Mouse (Mus musculus) liver, postnatal 0 days (tissue): ENCODE measurements around the gene Braf. TPM values are rescaled to one million over a fixed set of nuclear protein-coding genes. Genes with fewer than 3 reads are reported as not detected.
A peak's percentile ranks its signal among the peaks of the same experiment; 100 is the strongest.

Experiments
- ATAC-seq: fragments of 200-750 bp; cut with Nextera tagmentation; 2 replicates; pipeline ENCODE4 v1.8.0; 2017; ENCODE audit warnings: mild to moderate bottlenecking, moderate library complexity
- DNase-seq: peaks from one replicate; pipeline ENCODE4 v3.0.0-alpha.2; 2016
- H3K27ac ChIP-seq: fragments of 300-500 bp; sonication (generic); 2 replicates; pipeline ENCODE4 v1.5.1; 2014; ENCODE audit warnings: antibody characterized with exemption, moderate library complexity, mild to moderate bottlenecking, low read depth
- H3K27me3 ChIP-seq: fragments of 300-500 bp; sonication (generic); 2 replicates; pipeline ENCODE4 v1.6.1; 2014; ENCODE audit warnings: low read length, control low read depth, mixed read lengths; ENCODE audit not compliant: insufficient read depth
- H3K36me3 ChIP-seq: fragments of 300-500 bp; sonication (generic); replicated peaks from 2 replicates; pipeline ENCODE4 v1.6.1; 2014; ENCODE audit warnings: mild to moderate bottlenecking, control low read depth, low read length, moderate library complexity, mixed read lengths; ENCODE audit not compliant: insufficient read depth
- H3K4me1 ChIP-seq: fragments of 300-500 bp; sonication (generic); 2 replicates; pipeline ENCODE4 v1.6.1; 2014; ENCODE audit warnings: antibody characterized with exemption, mild to moderate bottlenecking, control low read depth; ENCODE audit not compliant: insufficient read depth
- H3K4me2 ChIP-seq: fragments of 300-500 bp; sonication (generic); 2 replicates; pipeline ENCODE4 v1.6.1; 2014; ENCODE audit warnings: low read depth, mild to moderate bottlenecking, low read length, moderate library complexity, mixed read lengths
- H3K4me3 ChIP-seq: fragments of 300-500 bp; sonication (generic); 2 replicates; pipeline ENCODE4 v1.5.1; 2014; ENCODE audit warnings: low read depth, low read length
- H3K9ac ChIP-seq: fragments of 300-500 bp; sonication (generic); replicated peaks from 2 replicates; pipeline ENCODE4 v1.6.1; 2014; ENCODE audit warnings: mild to moderate bottlenecking, moderate library complexity
- H3K9me3 ChIP-seq: fragments of 300-500 bp; sonication (generic); 2 replicates; pipeline ENCODE4 v1.6.1; 2016; ENCODE audit warnings: mild to moderate bottlenecking, control low read depth, low read length, mixed read lengths
- CTCF ChIP-seq: sonication (generic); IDR thresholded peaks from 2 replicates; pipeline ENCODE4 v1.5.1; 2016; ENCODE audit warnings: antibody characterized with exemption, low read depth
- EP300 ChIP-seq: IDR thresholded peaks from 2 replicates; pipeline ENCODE4 v1.6.1; 2016; ENCODE audit warnings: antibody characterized with exemption, low read depth, mild to moderate bottlenecking
- WGBS: fragments of 180-500 bp; shearing (Covaris S2); extraction: QIAGEN DNeasy Blood & Tissue Kit; methylation state at CpG from one replicate; pipeline ENCODE4 v1.1.7; 2014; ENCODE audit not compliant: insufficient replicate concordance; 5-methylcytosine and 5-hydroxymethylcytosine counted together
- polyA plus RNA-seq: library from polyadenylated mRNA; unstranded; fragments of >200 nt; fragmentation: Nextera tagmentation; extraction: Ambion mirVana; gene quantifications from 2 replicates; pipeline ENCODE4 v1.2.1, GENCODE M21; 2015

The Braf gene
- polyA plus RNA-seq, 1 experiment from 2014 or later: 2.7 TPM

DNA sequence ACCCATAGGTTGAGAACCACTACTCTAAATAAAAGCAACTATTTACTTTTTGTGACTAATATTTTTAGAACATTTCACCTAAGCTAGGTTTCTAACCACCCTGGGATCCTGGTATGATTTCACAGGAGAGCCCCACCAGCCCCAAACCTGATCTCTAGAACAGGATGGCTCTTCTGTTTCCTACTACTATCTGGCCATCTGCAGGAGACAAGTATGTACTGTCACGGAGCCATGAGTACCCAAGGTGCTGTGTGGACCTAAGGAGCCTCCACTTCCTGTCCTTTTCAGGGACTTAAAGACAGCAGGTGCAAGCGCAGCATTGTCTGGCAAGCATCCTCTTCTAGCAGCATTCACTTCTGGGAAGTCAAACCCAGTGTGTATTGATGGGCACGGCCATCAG, 123.4 kb downstream of the Braf start:
- 70% methylated on average over 3 of the region's 3 CpGs for WGBS
- Histone ChIP-seq H3K4me2 (no peak overlapping the region), H3K36me3 (peaks cover 41% of the 10 kb centered on the region), H3K9ac (no peak overlapping the region), H3K4me3 (no peak overlapping the region), H3K4me1 (peaks cover 2% of the 10 kb centered on the region; the same call in 1 of the 2 replicates), H3K9me3 (no peaks in the 10 kb centered on the region), H3K27ac (no peak overlapping the region), H3K27me3 (no peaks in the 10 kb centered on the region)
- ATAC-seq: no peak
- TF ChIP-seq CTCF: no peak
- no peak for TF ChIP-seq EP300
- no peak for DNase-seq

DNA sequence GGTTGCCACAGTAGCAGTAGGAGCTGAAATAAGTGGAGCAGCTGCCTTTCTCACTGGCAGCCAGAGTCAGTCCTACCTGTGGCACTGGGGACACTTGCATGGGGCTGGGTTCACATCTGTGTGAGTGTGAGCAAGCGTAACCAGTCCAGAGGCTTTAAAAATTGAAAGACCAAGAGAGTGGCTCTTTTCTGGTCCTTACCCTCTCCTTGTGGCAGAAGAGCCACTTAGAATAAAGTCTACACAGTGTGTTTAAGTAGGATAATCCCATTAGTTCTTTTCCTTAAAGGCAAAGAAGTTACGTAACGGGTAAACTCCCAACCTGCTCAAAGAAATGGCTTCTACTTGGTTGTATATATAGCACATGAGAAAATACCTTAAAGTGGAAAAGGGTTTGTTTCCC, 124.4 kb downstream of the Braf start:
- no peak overlapping the region for H3K9ac ChIP-seq
- H3K36me3 ChIP-seq: peaks cover 44% of the 10 kb centered on the region
- no peak overlapping the region for H3K4me3 ChIP-seq
- no peak overlapping the region for H3K4me2 ChIP-seq
- DNase-seq: no peak
- 0 out of 2 replicates have a peak, but pooled peaks cover 2% of the 10 kb centered on the region for H3K4me1 ChIP-seq
- no peaks in the 10 kb centered on the region for H3K9me3 ChIP-seq
- H3K27ac ChIP-seq: no peak overlapping the region
- TF ChIP-seq CTCF (no peak), EP300 (no peak)
- ATAC-seq: no peak
- no peaks in the 10 kb centered on the region for H3K27me3 ChIP-seq
- WGBS: 91% methylated on average over 3 of the region's 3 CpGs

DNA sequence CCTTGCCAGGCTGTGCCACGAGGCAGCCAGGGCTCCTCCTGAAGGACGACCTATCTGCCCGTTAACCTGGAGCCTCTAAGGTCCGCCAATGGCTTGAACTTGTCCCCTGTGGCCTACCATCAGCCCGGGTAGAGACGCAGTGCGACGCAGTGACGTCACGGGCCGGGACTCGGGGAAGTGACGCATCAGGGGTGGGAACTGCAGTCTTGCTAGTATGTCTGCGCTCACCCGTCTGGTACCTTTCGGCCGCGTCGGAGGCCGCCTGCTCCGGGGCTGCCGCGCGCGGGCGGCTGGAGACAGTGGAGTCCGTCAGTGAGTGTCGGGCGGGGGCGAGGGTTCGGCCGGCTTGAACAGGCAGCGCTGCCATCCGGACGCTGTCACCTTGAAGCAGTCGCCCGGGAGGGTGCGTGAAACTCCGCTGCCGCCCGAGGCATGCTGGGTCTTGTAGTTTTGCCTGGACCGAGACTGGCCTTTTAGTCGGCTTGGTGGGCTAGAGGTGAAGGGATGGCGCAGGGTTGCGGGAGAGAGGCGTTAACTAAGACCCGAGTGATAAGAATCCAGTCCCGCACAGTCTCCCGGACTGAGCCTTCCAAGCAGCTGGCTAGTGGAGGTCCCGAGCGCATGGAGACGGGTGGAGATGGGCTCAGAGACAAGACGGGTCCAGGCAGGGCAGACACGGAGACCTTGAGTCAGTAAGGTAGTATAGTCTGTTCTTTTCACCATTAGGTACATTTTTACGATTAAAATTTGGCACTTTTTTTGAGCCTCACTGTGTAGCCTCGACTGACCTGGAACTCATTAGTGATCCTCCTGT, 132.7 kb downstream of the Braf start, which contains the start of gene Ndufb2:
Gene Ndufb2 (plus strand): TSS at position 174 of the 814 bp plus-strand sequence.
- Histone ChIP-seq H3K4me3 (peak within 1 kb of the TSS; percentile 81), H3K27ac (peak within 1 kb of the TSS; percentile 81), H3K27me3 (no peaks in the 10 kb centered on the region), H3K4me2 (peak within 1 kb of the TSS; percentile 87), H3K36me3 (peaks cover 23% of the 10 kb centered on the region; the same call in 1 of the 2 replicates), H3K4me1 (peaks cover 18% of the 10 kb centered on the region), H3K9ac (peak within 1 kb of the TSS; percentile 78), H3K9me3 (no peaks in the 10 kb centered on the region)
- no peak for TF ChIP-seq CTCF
- TF ChIP-seq EP300: no peak
- ATAC-seq (peak; percentile 99), DNase-seq (peak; percentile 97)
- WGBS: under 1% methylated on average over 53 of the region's 56 CpGs

DNA sequence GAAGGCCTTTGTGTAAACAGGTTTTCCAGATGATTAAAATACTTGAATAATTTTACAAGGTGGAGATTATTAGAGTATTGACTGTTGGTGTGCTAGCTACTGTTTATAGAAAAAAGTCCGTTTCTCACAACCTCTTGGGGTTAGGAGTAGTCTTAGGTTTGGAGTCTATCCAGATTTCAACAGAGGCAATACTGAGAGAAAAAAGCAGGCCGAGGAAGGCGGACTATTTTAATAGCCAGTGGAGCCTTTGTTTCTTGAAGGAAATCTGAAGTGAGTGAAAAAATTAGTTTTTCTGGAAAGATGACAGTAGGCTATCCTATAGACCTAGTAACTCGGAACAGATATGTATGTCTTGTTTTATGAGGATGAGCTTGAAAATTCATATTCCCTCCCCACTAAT, 133.8 kb downstream of the Braf start:
- Histone ChIP-seq H3K4me1 (peaks cover 18% of the 10 kb centered on the region), H3K4me2 (no peak overlapping the region), H3K27ac (no peak overlapping the region), H3K4me3 (no peak overlapping the region), H3K9me3 (no peaks in the 10 kb centered on the region), H3K9ac (no peak overlapping the region), H3K36me3 (peaks cover 18% of the 10 kb centered on the region), H3K27me3 (no peaks in the 10 kb centered on the region)
- ATAC-seq (no peak), DNase-seq (no peak)
- WGBS: 94% methylated on average over 4 of the region's 4 CpGs
- no peak for TF ChIP-seq CTCF
- TF ChIP-seq EP300: no peak

DNA sequence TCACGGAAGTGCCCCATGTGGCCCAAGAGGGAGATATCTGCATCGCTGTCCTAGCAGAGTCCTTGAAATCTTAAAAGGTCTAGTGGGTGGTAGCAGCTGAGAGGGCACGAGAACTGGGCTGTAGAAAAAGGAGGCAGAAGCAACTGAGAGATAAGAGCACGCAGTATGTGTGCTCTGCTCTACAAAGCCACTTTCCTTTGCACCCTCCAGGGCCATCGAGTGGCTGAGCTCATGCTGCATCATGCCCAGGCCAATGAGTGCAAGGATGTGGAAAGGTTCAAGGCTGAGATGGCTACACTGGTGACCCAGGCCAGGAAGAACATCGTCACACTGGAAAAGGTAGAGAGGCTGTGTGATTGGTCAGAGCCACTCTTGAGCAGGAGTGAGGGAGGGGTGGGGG, 139.7 kb downstream of the Braf start, which contains the start of gene Gm42420:
Gene Gm42420 (plus strand): TSS at position 237 of the 400 bp plus-strand sequence.
- Histone ChIP-seq H3K9ac (no peak within 1 kb of the TSS), H3K9me3 (no peaks in the 10 kb centered on the region), H3K27me3 (no peaks in the 10 kb centered on the region), H3K27ac (no peak within 1 kb of the TSS), H3K4me1 (0 out of 2 replicates have a peak, but pooled peaks cover 4% of the 10 kb centered on the region), H3K4me3 (no peak within 1 kb of the TSS), H3K36me3 (peaks cover 40% of the 10 kb centered on the region), H3K4me2 (no peak within 1 kb of the TSS)
- DNase-seq (no peak), ATAC-seq (no peak)
- 72% methylated on average over 6 of the region's 6 CpGs for WGBS
- no peak for TF ChIP-seq CTCF
- TF ChIP-seq EP300: no peak

DNA sequence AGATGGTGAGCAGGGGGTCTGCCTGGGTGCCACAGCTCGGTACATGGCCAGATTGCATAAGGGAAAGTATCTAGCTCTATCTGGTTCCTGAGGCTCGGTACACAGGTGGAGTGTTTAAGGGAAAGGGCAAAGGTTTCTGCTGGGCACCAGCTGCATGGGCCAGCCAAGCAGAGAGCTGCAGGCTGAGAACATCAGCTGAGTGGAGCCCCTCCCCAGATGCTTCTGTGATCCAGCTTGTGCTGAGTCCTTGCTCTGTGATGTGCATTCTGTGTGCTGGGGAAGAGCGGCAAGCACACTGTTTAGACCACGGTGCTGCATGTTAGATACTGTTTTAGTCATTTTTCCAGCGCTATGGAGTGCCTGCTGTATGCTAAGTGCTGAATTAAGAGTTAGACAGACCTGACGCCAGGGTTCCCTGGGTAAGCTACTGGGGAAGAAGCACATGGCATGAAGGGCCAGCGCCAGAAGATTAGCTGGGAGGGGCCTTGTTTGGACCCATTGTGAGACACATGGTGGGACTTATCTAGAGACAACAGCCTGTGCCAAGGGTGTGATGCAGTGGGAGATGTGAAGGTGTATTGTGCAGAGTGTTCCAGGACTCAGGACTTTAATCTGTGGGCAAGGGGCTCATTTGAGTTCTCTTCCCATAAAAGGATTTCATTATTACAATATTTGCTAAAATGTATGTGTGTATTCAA, 144.0 kb downstream of the Braf start:
- H3K36me3 ChIP-seq: peaks cover 41% of the 10 kb centered on the region
- TF ChIP-seq EP300 (peak; percentile 66; the same call in 1 of the 2 replicates), CTCF (no peak)
- 0 out of 2 replicates have a peak, but pooled peaks cover 4% of the 10 kb centered on the region for H3K4me1 ChIP-seq
- H3K9ac ChIP-seq: no peak overlapping the region
- H3K4me3 ChIP-seq: no peak overlapping the region
- peak; percentile 90 for ATAC-seq
- H3K4me2 ChIP-seq: no peak overlapping the region
- WGBS: 53% methylated on average over 7 of the region's 7 CpGs
- no peak overlapping the region for H3K27ac ChIP-seq
- no peaks in the 10 kb centered on the region for H3K9me3 ChIP-seq
- DNase-seq: no peak
- no peaks in the 10 kb centered on the region for H3K27me3 ChIP-seq
